Mouse (Mus musculus) thymus, adult 2 months (tissue): ENCODE data around the gene Eif4e2.

ENCODE experiments used
- CTCF ChIP-seq: fragments of 200-500 bp; IDR thresholded peaks from 2 replicates; pipeline ENCODE4 v1.5.1; 2012; ENCODE audit warnings: mild to moderate bottlenecking, control low read depth, low read length, moderate library complexity, borderline replicate concordance; ENCODE audit not compliant: control insufficient read depth, poor library complexity, insufficient read depth; ENCODE audit errors: extremely low read depth
- POLR2A ChIP-seq: fragments of 200-500 bp; IDR thresholded peaks from 2 replicates; pipeline ENCODE4 v1.6.1; 2012; ENCODE audit warnings: mild to moderate bottlenecking, low read length, control low read depth, moderate library complexity; ENCODE audit not compliant: control insufficient read depth, poor library complexity, insufficient read depth; ENCODE audit errors: extremely low read depth

DNA sequence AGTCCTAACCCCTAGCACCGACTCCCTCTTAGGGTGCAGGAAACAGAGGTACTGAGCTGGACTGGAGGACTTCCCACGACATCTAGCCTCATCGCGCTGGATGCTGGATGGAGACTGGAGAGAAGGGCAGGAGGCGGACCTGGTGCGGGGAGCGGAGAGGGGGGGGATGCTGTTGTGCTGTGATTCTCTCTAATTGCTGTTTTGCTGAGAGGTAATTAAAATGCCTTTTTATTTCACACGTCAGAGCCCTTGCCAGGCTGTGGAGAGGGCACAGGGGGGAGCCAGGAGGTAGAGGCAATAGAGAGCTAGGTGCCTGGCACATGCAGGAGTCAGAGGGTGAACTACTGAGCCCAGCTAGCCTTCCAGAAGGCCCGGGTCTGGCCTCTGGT is 48.9 kb upstream of the Eif4e2 start:
- TF ChIP-seq CTCF: no peak
- TF ChIP-seq POLR2A: no peak
